Mouse (Mus musculus): ENCODE measurements around the gene Avil. TPM values are rescaled to one million over a fixed set of nuclear protein-coding genes. Genes with fewer than 3 reads are reported as not detected.
"Not testable (repeated sequence)": the region's sequence is repeated elsewhere in the genome, so short reads cannot be mapped to it uniquely, and the experiment has no call there.

The Avil gene
- polyA plus RNA-seq, 1 experiment from 2014 or later, result 10.7 TPM

DNA sequence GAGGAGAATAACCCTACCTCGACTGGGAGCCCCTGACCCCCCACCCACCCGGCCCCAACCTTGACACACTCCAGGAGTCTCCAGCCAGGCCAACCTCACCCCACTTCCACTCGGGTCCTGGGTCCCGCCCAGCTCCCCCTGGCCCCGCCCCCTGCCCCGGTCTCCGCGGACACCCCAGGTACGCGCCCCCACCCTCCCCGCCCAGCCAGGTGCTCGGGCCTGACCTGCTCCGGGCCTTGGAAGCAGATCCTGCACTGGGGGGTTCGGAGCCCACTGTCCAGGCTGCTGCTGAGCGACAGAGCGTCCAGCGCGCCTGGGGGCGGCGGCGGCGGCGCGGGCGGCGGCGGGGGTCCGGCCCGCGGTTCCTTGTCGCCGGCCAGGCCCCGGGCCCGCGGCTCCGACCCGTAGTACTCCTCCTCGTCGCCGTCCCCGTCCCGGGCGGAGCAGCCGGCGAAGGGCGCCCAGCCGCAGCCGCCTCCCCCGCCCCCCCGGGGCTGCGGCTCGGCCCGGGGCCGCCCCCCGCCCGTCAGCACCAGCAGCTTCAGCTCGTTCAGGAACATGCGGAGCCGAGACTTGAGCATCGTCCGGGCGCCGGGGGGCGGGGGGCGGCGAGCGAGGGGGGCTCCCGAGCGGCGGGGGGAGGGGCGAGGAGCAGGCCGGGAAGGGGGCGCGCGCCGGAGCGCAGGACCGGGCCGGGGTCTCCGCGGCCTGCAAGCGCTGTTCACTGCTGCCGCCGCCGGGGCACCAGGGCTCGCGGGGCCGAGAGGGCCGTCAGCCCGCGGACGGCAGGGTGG is 58.9 kb downstream of the Avil start:
- ATAC-seq (ENCODE audit: low FRiP score, low TSS enrichment) (no peak), DNase-seq (ENCODE audit: low spot score) (peak; percentile 51)
- WGBS, result under 1% methylated on average over 27 of the region's 92 CpGs

GRCm38 (mm10) chr10:127059968-127060916 is 59.7 kb downstream of the Avil start, which contains the start of gene March9:
Gene March9 (minus strand): TSS chr10:127060184.
- Histone ChIP-seq H3K36me3 (ENCODE audit: control insufficient read depth, insufficient read depth, low read length) (0 out of 2 replicates have a peak, but pooled peaks cover 9% of the 10 kb centered on the region), H3K9ac (ENCODE audit: low read length) (peak within 1 kb of the TSS; percentile 73), H3K4me1 (replicated peaks; ENCODE audit: control insufficient read depth, insufficient read depth) (0 out of 2 replicates have a peak, but pooled peaks cover 4% of the 10 kb centered on the region), H3K27ac (replicated peaks) (0 out of 2 replicates have a peak within 1 kb of the TSS, but pooled peaks have one; percentile 24), H3K4me3 (ENCODE audit: low read depth, low read length) (peak within 1 kb of the TSS; percentile 72), H3K27me3 (ENCODE audit: control insufficient read depth, insufficient read depth, low read length) (no peaks in the 10 kb centered on the region), H3K9me3 (ENCODE audit: control insufficient read depth, low read length) (no peaks in the 10 kb centered on the region), H3K4me2 (replicated peaks; ENCODE audit: low read depth) (peak within 1 kb of the TSS; percentile 100)
- peak; percentile 86 for DNase-seq (ENCODE audit: low spot score)
- 2% methylated on average over 58 of the region's 72 CpGs for WGBS
- TF ChIP-seq CTCF (IDR thresholded peaks at IDR 0.05; ENCODE audit: low read depth) (no peak), EP300 (optimal IDR thresholded peaks at IDR 0.05) (no peak)
- peak; percentile 34; the same call in 1 of the 2 replicates for ATAC-seq (ENCODE audit: low FRiP score, low TSS enrichment)

More for the DNA sequence above, 58.9 kb downstream of the Avil start:
- TF ChIP-seq EP300 (optimal IDR thresholded peaks at IDR 0.05), result no peak
- Histone ChIP-seq H3K4me3 (ENCODE audit: low read depth, low read length) (peak overlapping the region; percentile 72), H3K27me3 (ENCODE audit: control insufficient read depth, insufficient read depth, low read length) (no peaks in the 10 kb centered on the region), H3K4me2 (replicated peaks; ENCODE audit: low read depth) (peak overlapping the region; percentile 100), H3K36me3 (ENCODE audit: control insufficient read depth, insufficient read depth, low read length) (peaks cover 6% of the 10 kb centered on the region; the same call in 1 of the 2 replicates), H3K9ac (ENCODE audit: low read length) (peak overlapping the region; percentile 73), H3K4me1 (replicated peaks; ENCODE audit: control insufficient read depth, insufficient read depth) (0 out of 2 replicates have a peak, but pooled peaks cover 4% of the 10 kb centered on the region), H3K9me3 (ENCODE audit: control insufficient read depth, low read length) (no peaks in the 10 kb centered on the region), H3K27ac (replicated peaks) (0 out of 2 replicates have a peak overlapping the region, but pooled peaks have one; percentile 24)

GRCm38 (mm10) chr10:127061085-127061484 is 60.6 kb downstream of the Avil start:
- no peaks in the 10 kb centered on the region for H3K9me3 ChIP-seq (ENCODE audit: control insufficient read depth, low read length)
- no peak for ATAC-seq (ENCODE audit: low FRiP score, low TSS enrichment)
- H3K4me3 ChIP-seq (ENCODE audit: low read depth, low read length), result no peak overlapping the region
- 0 out of 2 replicates have a peak, but pooled peaks cover 10% of the 10 kb centered on the region for H3K36me3 ChIP-seq (ENCODE audit: control insufficient read depth, insufficient read depth, low read length)
- H3K27ac ChIP-seq (replicated peaks), result no peak overlapping the region
- no peak for DNase-seq (ENCODE audit: low spot score)
- no peak overlapping the region for H3K9ac ChIP-seq (ENCODE audit: low read length)
- H3K4me2 ChIP-seq (replicated peaks; ENCODE audit: low read depth), result no peak overlapping the region
- WGBS, result 49% methylated on average over 5 of the region's 5 CpGs
- no peaks in the 10 kb centered on the region for H3K27me3 ChIP-seq (ENCODE audit: control insufficient read depth, insufficient read depth, low read length)
- TF ChIP-seq CTCF (IDR thresholded peaks at IDR 0.05; ENCODE audit: low read depth) (no peak), EP300 (optimal IDR thresholded peaks at IDR 0.05) (no peak)
- H3K4me1 ChIP-seq (replicated peaks; ENCODE audit: control insufficient read depth, insufficient read depth), result 0 out of 2 replicates have a peak, but pooled peaks cover 4% of the 10 kb centered on the region

- no peak overlapping the region for H3K9ac ChIP-seq (ENCODE audit: low read length)
- no peak overlapping the region for H3K4me2 ChIP-seq (replicated peaks; ENCODE audit: low read depth)
- H3K36me3 ChIP-seq (ENCODE audit: control insufficient read depth, insufficient read depth, low read length), result peaks cover 10% of the 10 kb centered on the region; the same call in 1 of the 2 replicates
- DNase-seq (ENCODE audit: low spot score) (no peak), ATAC-seq (ENCODE audit: low FRiP score, low TSS enrichment) (no peak)
- no peaks in the 10 kb centered on the region for H3K27me3 ChIP-seq (ENCODE audit: control insufficient read depth, insufficient read depth, low read length)
- no peaks in the 10 kb centered on the region for H3K9me3 ChIP-seq (ENCODE audit: control insufficient read depth, low read length)
- H3K27ac ChIP-seq (replicated peaks), result no peak overlapping the region
- H3K4me3 ChIP-seq (ENCODE audit: low read depth, low read length), result no peak overlapping the region
- TF ChIP-seq CTCF (IDR thresholded peaks at IDR 0.05; ENCODE audit: low read depth) (no peak), EP300 (optimal IDR thresholded peaks at IDR 0.05) (no peak)
- WGBS, result 70% methylated on average over 2 of the region's 2 CpGs
- H3K4me1 ChIP-seq (replicated peaks; ENCODE audit: control insufficient read depth, insufficient read depth), result 0 out of 2 replicates have a peak, but pooled peaks cover 4% of the 10 kb centered on the region
Observed at GRCm38 (mm10) chr10:127061513-127061912, 61.0 kb downstream of the Avil start.

DNA sequence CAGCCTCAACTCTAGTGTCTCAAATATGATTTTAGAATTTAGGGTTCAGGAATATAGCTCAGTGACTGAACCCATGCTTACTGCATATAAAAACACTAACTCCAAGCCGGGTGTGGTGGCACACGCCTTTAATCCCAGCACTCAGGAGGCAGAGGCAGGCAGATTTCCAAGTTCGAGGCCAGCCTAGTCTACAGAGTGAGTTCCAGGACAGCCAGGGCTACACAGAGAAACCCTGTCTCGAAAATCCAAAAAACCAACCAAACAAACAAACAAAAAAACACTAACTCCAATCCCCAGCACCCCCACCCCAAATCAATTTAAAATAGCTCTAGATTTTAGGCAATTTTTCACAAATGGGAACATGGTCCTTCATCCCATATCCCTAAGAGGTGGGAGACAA is 61.6 kb downstream of the Avil start:
- not testable (repeated sequence) for H3K27me3 ChIP-seq (ENCODE audit: control insufficient read depth, insufficient read depth, low read length); H3K4me2 ChIP-seq (replicated peaks; ENCODE audit: low read depth); ATAC-seq (ENCODE audit: low FRiP score, low TSS enrichment); H3K4me1 ChIP-seq (replicated peaks; ENCODE audit: control insufficient read depth, insufficient read depth); H3K9me3 ChIP-seq (ENCODE audit: control insufficient read depth, low read length); DNase-seq (ENCODE audit: low spot score); H3K27ac ChIP-seq (replicated peaks); H3K9ac ChIP-seq (ENCODE audit: low read length); H3K4me3 ChIP-seq (ENCODE audit: low read depth, low read length)
- H3K36me3 ChIP-seq (ENCODE audit: control insufficient read depth, insufficient read depth, low read length), result peaks cover 12% of the 10 kb centered on the region; the same call in 1 of the 2 replicates
- WGBS, result 89% methylated on average over 4 of the region's 4 CpGs

Data from stomach, postnatal 0 days (tissue).